Mouse (Mus musculus) heart, adult 9 months (tissue): ENCODE results near the gene Mapk1.
"Not testable (repeated sequence)": the region's sequence is repeated elsewhere in the genome, so short reads cannot be mapped to it uniquely, and the experiment has no call there.

Experiments used
- DNase-seq, 2 experiments: peaks; one replicate each; pipeline ENCODE4 v3.0.0; 2022; ENCODE audit warnings: low spot score in 2 of 2

The Mapk1 gene

DNA sequence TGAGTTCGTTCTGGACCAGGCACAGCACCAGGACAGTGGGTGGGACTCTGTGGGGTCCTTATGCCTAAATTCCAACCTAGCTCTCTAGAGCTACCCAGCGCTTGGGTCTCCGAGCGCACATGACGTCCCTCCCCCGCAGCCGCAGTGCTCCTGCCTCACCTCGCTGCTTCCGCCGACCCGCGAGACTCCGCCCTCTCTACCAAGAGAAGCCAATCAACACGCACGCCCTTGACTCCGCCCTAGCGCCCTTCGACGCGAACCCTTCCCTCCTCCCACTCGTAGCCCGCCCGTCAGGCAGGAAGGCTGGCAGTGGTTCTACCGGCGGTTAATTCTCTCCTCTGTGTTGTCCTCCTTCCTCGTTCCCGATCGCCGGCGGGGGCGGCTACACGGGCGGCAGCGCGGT lies at the start of gene Mapk1:
Gene Mapk1, plus strand, starts transcription at position 252 of the 403 bp plus-strand sequence.
- peak; percentile 94 to 95 for DNase-seq

DNA sequence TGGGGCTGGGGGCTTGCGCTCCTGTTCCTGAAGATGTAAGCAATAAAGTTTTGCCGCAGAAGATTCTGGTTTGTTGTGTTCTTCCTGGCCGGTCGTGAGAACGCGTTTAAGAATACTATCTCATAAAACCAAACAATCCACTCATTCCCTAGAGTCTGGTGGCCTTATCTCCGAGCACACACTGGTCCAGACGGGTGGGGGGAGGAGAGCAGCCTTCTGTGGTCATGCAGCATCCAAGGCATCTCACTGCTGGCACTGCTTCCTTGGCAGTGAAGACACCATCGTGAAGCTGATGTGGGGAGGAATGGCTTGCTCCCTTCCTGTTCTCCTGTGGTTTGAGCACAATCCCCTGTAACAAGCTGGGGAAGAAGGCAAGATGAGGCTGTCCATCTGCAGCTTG lies 43.6 kb upstream of the Mapk1 start:
- no peak for DNase-seq

DNA sequence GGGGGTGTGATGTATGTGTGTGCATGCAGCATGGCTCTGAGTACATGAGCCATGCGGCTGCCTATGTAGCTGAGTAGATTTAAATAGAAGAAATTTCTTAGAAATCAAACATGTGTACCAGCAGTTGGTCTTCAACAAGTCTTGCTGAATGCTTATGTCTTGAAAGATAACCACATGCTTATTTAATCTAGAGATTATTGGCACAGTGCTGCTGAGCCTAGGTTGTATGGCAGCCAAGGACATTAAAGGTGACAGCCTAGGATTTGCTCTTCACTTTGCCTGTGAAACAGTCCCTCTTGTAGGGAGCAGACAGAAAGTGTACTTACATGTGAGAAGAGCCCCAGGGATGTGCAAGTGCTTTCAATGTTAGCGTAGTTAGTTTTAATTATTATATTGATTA lies 42.1 kb upstream of the Mapk1 start:
- DNase-seq = no peak

DNA sequence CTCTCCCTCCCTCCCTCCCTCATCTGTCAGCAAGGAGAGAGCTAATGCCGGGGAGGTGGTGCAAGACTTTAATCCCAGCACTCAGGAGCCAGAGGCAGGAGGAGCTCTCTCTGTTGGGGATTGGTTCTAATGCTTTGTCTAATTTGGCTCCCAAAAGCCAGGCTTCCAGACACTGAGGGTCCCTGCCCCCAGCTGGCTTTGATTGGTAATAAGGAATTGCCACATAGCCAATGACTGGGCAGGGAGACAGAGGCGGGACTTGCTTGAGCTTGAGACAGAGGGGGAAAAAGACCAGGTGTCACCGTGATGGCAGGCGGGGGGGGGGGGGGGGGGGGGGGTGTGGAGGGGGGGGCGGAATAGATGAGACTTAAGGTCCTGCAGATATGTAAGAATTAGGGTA lies 24.6 kb upstream of the Mapk1 start:
- no peak for DNase-seq

DNA sequence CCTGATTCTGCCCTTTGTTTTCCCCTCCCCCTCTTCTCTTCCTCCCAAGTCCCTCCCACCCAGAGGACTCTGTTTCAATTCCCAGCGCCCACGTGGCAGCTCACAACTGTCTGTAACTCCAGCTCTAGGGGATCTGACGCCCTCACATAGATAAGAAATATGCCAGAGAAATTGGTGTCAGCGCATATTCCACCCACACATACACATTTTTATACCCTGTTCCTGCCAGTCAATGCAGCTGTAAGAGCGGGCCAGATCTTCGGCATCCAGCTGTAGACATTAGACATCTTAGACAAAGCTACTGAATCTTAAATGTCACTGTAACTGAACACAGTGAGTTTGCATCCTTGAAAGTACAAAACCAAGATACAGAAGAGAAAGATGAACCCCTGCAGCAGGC lies 23.3 kb upstream of the Mapk1 start:
- no peak for DNase-seq

DNA sequence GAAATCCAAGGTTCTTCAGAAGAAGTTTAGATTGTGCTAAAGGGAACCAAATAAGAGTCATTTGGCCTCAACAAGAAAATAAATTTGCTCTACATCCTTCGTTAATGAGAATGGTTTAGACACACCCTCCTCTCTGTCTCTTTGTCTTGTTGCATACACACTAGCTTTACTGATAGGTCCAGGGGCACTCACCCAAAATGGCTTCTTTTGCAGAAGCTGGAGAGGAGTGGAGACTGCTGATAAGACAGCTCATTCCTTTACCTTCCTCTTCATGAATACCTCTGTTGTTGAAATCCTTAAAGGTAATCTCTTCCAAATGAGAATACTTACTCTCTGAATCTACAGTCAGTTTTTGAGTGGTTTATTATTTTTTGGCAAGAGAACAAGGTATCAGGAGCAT lies 18.0 kb upstream of the Mapk1 start:
- no peak for DNase-seq

DNA sequence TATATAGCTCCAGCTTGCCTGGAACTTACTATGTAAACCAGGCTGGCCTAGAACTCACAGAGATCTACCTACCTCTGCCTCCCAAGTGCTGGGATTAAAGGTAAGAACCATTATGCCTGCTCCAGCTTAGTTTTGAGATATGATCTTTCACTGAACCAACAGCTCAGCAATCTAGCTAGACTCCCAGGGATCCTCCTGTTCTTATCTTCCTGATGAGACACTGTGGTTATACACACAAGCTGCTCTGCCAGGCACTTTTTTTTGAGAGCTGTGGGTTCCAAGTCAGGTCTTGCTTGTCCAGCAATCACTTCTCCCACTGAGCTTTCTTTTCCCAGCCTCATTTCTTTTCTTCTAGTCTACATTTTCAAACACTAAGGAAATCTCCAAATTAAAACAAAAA lies 16.9 kb upstream of the Mapk1 start:
- no peak for DNase-seq

DNA sequence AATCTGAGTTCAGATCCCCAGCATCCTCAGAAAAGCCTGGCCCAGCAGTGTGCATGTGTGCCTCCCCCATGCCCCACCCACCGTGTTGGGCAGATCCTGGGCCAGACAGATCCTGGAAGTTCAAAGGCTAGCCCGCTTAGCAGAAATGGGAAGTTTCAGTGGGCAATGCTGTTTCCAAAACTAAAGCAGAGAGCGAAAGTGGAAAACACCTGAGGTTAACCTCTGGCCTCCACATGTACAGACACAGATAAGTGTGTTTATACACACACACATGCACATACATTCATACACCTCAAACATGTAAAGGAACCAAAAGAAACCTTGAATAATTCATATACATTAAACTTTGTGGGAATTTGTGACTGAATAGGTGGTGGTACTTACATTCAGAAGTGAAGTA lies 5.1 kb upstream of the Mapk1 start:
- no peak for DNase-seq

DNA sequence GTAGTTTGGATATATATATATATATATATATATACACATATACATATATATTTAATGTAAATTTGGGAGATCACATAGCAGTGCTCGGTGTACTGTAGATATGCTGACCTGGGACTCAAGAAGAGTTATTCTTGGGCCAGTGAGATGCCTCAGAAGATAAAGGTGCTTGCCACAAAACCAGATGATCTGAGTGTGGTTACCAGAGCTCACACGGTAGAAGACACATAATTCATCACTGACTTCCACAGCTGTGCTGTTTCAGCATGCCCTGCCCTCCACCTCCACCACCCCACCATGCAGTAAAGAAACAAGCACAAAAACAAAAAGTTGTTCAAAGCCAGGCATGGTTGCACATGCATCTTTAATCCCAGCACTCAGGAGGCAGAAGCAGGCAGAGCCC lies 4.4 kb upstream of the Mapk1 start:
- DNase-seq = no peak

DNA sequence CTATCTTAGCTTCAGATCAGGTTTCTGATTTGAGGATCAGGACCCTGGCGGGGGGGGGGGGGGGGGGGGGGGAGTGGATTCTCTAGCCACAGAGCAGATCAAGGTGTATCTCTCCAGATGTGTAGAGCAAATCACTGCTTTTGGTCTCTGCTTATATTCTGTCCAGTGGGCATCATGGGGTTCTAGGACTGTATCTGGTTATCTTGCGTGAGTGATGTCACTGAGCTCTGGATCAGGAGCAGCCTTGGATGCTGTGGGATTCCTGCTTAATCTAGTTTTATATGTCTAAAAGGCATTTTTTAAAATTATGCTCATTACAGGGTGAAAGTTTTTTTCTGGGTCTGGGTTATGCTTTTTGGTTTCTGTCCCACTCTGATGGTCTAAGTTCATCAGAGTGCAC lies 546 bp upstream of the Mapk1 start:
- no peak for DNase-seq

DNA sequence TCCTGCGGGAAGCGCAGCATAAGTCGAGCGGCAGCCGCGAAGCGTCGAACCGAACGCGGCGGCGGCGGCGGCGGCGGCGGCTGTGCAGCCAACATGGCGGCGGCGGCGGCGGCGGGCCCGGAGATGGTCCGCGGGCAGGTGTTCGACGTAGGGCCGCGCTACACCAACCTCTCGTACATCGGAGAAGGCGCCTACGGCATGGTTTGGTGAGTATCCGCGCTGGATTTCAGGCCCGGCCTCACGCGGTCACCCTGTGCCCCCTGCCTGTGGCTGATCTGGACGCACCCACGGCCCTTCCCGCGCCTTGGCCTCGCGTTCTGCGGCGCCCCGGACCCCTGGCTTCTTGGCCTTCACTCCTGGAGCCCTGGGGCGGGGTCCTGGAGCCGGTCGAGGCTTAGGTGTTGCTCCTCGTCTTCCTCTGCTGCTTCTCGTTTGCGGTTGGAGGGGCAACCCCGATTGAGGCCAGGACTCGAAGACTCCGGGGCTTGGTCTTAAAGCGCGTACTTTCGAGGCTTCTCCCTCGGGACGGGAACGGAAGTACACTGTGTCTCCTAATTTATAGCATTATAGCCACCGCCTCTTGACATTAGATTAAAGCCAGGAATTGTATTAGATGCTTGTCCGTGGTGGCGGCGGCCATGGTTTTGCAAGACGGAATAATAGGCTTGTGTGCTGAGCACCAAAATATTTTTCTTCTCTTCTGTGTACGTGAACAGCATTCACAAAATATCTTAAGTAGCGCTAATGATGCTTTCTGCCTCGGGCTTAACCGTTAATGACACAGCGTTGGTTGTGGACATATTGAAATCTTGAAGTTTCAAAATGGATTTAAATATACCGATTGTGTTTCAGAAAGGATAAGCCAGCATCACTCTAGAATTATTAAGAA lies 596 bp downstream of the Mapk1 start:
- DNase-seq = peak; percentile 62 to 66

DNA sequence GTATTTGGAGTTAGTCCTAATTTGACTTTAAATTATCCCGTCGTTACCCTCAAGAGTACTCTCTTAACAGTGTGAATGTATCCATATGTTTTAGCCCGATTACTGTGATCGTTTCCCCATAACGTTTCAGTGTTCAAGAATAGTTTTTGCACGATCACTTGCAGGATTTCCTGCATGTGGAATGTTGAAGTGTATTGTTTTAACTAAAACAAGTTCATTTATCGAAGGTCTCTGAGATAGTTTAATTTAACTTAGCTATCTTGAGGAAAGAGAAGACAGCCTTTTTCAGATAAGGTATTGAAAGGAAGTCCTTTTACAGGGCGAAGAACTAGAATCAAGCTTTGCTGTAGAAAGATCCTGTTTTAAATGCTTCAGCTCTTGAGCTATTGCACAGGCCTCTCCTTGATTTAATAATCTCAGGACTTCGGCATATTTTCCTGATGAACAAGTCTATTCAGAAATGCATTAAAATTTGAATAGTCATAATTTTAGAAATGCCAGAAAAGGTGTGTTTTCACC lies 1.3 kb downstream of the Mapk1 start:
- no peak for DNase-seq

DNA sequence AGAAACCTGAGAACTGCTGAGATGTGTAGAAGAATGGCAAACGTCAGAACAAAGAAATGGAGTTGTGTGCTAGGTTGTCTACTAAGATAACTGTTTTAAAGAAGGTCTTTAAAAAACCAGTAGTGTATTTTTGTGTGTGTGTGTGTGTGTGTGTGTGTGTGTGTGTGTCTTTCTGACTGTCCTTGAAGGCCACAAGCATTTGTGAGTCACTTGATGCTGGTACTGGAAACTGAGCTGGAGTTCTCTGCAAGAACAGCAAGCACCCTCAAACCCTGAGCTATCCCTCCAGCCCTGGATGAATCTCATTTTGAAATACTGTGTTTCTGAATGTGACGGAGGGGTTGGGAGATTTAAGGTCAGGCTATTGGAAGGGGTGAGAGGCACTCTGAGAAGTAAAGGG lies 4.1 kb downstream of the Mapk1 start:
- no peak for DNase-seq

DNA sequence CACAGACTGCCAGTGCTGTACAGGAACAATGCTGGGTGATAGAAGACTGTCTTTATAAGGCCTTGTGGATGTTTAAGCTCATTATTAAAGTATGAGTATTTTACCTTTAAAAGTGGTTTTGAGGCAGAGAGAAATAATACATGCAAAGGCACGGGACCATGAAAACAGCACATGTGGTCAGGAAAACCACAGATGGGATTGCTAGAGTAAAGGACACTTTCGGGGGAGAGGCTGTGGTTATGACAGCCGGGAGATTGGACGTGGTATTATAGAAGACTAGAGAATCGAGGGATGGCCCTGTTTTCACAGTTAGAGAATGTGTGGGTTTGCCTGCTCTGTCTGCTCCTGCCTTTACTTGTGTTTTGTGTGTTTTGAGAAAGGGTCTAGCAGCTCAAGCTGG lies 5.7 kb downstream of the Mapk1 start:
- DNase-seq = no peak

DNA sequence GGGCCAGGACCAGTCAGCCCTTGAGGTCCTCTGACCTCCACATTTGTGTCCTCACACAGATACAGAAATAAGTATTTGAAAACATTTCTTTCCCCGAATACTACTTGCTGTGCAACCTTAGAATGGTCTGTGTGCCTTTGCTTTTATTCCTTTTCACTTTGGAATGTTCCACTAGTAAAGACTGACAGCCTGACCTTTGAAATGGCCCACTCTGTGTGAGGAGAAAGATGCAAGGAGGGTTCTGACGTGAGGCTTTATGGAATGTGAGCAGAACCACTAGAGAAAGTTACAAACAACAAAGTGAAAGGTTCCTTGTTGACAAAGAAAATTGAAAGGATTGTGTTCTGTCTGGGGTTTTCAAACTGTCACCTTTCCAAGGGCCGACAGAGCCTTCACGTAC lies 6.8 kb downstream of the Mapk1 start:
- DNase-seq = no peak

DNA sequence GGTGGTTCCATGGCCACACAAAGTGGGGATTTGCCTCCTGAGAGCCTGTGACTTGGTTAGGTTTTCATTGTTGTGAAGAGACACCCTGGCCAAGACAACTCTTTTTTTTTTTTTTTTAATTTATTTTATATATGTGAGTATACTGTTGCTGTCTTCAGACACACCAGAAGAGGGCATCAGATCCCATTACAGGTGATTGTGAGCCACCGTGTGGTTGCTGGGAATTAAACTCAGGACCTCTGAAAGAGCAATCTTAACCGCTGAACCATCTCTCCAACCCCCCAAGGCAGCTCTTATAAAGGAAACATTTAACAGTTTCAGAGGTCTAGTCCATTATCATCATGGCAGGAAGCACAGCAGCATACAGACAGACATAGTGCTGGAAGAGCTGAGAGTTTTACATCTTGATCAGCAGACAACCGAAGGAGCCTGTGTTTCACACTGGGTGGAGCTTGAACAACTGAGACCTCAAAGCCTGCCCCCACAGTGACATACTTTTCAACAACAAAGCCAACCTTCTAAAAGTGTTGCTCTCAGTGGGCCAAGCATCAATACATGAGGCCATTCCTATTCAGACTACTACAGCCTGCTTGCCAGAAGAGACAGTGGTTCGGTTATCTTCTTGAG lies 11.4 kb downstream of the Mapk1 start:
- DNase-seq = no peak

DNA sequence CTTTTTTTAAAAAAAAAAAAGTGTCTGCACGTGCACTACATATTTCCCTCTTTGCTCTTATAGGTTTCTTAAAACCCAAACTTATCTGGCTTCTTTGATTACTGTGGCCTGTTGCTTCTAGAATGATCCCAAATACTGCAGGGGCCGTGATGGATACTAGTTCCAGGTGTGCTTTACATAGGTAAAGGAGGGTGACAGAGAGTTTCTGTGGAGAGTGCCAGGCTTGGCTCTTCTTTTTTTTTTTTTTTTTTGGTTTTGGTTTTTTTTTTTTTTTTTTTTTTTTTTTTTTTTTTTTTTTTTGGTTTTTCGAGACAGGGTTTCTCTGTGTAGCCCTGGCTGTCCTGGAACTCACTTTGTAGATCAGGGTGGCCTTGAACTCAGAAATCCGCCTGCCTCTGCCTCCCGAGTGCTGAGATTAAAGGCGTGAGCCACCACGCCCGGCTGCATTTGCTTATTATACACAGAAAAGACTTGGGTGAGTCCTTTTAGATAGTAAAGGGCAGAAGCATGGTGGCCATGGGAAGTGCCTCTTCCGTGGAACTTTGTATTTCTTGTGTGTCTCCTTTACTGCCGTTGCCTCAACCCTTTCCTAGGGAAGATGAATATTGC lies 13.0 kb downstream of the Mapk1 start:
- DNase-seq = not testable (repeated sequence)

DNA sequence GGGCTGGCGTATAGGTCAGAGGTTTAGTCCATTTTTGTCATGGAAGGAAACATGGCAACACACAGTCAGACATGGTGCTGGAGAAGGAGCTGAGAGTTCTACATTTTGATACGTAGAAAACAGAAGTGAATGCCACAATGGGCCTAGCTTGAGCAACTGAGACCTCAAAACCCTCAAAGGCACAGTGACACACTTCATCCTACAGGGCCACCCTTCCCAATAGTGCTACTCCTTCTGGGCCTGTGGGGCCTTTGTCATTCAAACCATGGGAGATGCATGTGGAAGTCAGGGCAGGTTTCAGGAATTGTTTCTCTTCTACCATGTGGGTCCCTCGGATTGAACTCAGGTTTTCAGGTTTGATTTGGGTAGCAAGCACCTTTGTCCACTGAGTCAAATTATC lies 17.9 kb downstream of the Mapk1 start:
- no peak for DNase-seq

DNA sequence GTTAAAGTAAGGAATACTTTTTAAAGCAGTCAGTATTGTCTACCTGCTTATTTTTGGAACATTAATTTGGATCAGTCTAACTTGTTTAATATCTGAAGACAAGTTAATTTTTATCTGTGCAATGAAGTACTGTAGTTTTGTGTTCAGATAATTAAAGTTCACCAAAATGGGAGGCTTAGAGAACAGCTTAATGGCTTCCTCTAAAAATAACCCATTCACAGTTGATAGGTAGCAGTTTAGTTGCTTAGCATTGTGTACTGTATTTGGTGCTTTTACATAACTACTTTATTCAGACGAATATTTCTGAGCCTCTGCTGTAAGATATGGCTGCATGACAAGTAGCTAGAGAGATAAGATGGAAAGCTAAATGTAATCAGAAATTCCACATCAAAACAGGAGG lies 23.9 kb downstream of the Mapk1 start:
- no peak for DNase-seq

DNA sequence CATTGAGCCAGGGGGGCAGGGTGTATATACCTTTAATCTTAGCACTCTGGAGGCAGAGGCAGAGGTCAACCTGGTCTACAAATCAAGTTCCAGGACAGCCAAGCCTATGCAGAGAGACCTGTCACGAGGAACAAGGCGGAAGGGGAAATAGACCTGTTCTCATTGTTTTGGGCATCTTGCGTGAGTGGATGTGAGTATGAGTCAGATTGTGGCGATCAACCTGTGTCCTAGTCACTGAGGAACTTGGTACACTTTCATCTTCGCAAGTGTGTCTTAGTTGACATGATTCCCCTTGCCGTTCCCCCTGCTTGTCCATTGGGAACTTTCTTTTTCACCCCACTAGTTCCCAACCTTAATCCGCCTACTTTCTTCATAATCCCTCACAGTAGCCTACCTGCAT lies 26.9 kb downstream of the Mapk1 start:
- DNase-seq = no peak

DNA sequence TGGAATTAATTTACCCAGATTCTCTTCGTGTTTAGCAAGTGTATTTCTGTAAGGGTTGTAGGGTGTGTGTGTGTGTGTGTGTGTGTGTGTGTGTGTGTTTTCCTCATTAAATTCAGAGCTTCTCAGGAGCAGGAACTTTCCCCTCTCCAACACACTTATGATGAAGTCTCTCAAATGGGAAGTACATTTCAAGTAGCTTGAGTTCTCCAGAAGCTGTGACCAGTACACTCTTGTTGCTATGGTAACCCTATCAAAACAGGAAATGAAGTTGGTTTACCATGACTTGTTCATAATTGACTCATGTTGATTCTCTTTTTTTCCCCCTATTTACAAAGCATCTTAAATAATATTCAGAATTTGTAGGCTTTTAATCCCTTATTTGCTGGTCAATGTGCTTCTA lies 29.4 kb downstream of the Mapk1 start:
- DNase-seq = no peak

DNA sequence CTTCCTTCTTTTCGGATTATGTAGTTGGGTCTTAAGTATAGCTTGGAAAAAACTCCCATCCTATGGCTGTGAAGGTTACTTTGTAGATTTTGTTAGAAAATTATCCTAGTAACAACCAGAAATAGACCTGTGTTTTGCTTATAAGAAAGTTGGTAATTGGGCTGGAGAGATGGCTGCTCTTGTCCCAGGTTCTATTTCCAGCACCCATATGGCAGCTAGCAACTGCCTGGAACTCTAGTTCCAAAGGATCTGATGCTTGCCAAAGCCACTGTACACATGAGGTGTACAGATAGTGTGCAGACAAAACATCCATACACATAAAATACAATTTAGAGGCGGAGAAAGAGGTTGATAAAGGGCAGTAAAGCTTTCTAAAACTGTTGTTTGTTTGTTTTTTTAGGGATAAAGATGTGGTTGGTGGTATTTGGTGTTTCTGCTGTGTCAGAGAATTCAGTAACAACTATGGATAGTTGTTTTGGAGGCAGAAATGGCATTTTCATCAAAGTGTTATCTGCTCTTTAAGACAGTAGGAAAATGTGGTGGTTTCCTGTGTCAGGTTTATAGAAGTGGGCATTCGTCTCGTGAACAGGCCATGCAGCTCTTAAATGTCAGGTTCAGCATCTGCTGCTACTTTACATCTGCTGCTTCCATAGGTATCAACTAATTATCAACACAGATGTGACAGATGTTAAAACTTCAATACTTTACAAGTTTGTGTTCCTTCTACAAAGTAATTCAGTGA lies 32.1 kb downstream of the Mapk1 start:
- no peak for DNase-seq
